Mouse (Mus musculus) fibroblast of lung, adult 2 months (primary cell): ENCODE measurements around the gene 4930568D16Rik.

Experiments used
- DNase-seq: peaks from one replicate; pipeline ENCODE4 v3.0.0-alpha.2; 2011; ENCODE audit warnings: low read depth

The 4930568D16Rik gene

GRCm38 (mm10) chr2:35342605-35343004 lies 24.9 kb downstream of the 4930568D16Rik start:
- peak; percentile 24 for DNase-seq

GRCm38 (mm10) chr2:35338707-35339106 lies 28.8 kb downstream of the 4930568D16Rik start:
- no peak for DNase-seq

GRCm38 (mm10) chr2:35338036-35338435 lies 29.5 kb downstream of the 4930568D16Rik start:
- no peak for DNase-seq

GRCm38 (mm10) chr2:35337419-35337818 lies 30.1 kb downstream of the 4930568D16Rik start:
- peak; percentile 36 for DNase-seq

- DNase-seq = peak; percentile 94
Observed at GRCm38 (mm10) chr2:35336388-35337280, 30.9 kb downstream of the 4930568D16Rik start, which contains the start of gene Stom. Gene Stom, minus strand, starts transcription at chr2:35336976.

GRCm38 (mm10) chr2:35335620-35336019 lies 31.9 kb downstream of the 4930568D16Rik start:
- no peak for DNase-seq

- no peak for DNase-seq
Observed at GRCm38 (mm10) chr2:35333670-35334069, 33.9 kb downstream of the 4930568D16Rik start.

- no peak for DNase-seq
Observed at GRCm38 (mm10) chr2:35331205-35331604, 36.3 kb downstream of the 4930568D16Rik start.

- no peak for DNase-seq
Observed at GRCm38 (mm10) chr2:35329061-35329460, 38.5 kb downstream of the 4930568D16Rik start.

GRCm38 (mm10) chr2:35328064-35328792 lies 39.3 kb downstream of the 4930568D16Rik start:
- no peak for DNase-seq

- DNase-seq = no peak
Observed at GRCm38 (mm10) chr2:35327583-35327982, 39.9 kb downstream of the 4930568D16Rik start.

- DNase-seq = no peak
Observed at GRCm38 (mm10) chr2:35326931-35327330, 40.6 kb downstream of the 4930568D16Rik start.

GRCm38 (mm10) chr2:35325930-35326329 lies 41.6 kb downstream of the 4930568D16Rik start:
- DNase-seq = no peak

- DNase-seq = peak; percentile 89
Observed at GRCm38 (mm10) chr2:35322404-35323164, 44.9 kb downstream of the 4930568D16Rik start.

GRCm38 (mm10) chr2:35320399-35320798 lies 47.1 kb downstream of the 4930568D16Rik start:
- no peak for DNase-seq

- no peak for DNase-seq
Observed at GRCm38 (mm10) chr2:35318405-35318804, 49.1 kb downstream of the 4930568D16Rik start.

- DNase-seq = no peak
Observed at GRCm38 (mm10) chr2:35317604-35318003, 49.9 kb downstream of the 4930568D16Rik start.

- DNase-seq = no peak
Observed at GRCm38 (mm10) chr2:35314300-35314699, 53.2 kb downstream of the 4930568D16Rik start.

- DNase-seq = no peak
Observed at GRCm38 (mm10) chr2:35309906-35310493, 57.5 kb downstream of the 4930568D16Rik start.

- DNase-seq = no peak
Observed at GRCm38 (mm10) chr2:35308166-35308565, 59.4 kb downstream of the 4930568D16Rik start.
